Mouse (Mus musculus) urinary bladder, adult 18-20 months (tissue): ENCODE measurements around the gene Cryzl2.

Experiments used
- DNase-seq, 2 experiments: peaks; one replicate each; pipeline ENCODE4 v3.0.0; 2022; ENCODE audit warnings: low spot score in 2 of 2, mixed read lengths in 2 of 2

Cryzl2 gene

DNA sequence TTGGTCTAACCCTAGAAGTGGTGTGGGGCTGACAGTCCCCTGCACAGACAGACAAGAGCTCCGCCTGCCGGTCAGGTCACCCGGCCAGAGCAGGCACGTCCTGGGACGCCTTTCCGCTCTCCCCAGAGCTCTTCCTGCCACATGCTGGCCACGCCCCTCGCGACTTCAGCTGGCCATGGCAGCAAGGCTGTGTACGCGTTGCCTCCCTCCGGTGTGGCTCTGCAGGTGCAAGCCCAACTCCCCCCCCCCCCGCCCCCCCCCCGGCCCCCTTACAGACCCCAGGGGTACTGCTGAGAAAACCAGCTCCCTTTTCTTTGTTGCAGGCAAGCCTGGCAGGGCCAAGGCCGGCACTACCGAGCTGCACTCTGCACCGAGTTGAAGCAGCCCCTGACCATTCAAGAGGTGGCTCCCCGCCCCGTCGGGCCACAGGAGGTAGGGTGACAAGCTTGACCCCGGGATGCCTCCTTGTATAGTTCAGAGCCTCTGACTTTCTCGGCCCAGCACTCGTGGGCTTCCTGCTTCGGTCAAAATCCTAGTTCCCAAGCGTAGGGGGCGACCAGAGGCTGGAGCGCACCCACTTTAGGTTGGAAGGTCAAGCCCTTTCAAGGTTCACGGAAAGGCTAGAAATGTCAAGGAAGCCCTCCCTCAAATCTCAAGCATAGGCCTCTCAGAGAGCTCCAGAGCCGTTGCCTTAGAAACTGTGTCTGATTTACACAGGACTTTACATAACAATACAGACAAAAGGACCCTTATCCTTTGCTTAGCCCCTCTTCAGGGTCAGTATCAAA lies at the start of gene Cryzl2:
Gene Cryzl2 (plus strand): TSS at position 157 of the 788 bp plus-strand sequence.
- DNase-seq: peak; percentile 50

DNA sequence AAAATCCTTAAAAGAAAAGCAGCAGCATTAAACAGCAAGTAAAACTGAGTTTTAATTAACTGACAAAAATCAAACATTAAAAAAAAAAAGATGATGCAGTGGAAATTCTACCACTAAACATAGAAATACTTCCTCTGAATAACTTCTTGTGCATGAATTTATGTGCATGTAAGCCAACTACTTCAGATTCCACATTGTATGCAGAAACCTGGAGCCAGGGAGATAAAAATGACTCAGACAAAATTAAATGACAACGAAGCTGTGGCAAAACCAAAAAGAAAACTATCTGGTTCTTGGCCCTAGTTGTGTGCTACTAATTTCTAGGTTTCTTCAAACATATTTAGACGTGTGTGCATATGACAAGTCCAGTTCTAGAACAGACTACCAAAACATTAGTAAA lies 48.7 kb upstream of the Cryzl2 start:
- DNase-seq: no peak

DNA sequence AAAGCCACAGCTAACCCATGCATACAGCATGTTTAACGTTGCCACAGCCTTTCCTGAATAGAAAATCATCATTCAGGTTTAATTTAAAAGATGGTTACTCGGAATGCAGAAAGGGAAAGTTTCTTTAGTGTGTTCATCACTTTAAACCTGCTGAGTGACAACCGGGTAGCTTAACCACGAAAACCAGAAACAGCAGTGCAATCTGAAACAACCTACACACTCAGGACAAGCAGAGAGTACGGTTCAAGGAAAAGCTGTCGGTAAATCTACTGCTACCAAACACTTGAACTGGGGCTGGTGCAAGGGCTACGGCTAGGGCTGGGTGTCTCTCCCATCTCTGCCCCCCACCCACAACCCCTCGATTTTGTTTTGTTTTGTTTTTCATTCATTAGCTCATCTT lies 47.4 kb upstream of the Cryzl2 start:
- DNase-seq: no peak

DNA sequence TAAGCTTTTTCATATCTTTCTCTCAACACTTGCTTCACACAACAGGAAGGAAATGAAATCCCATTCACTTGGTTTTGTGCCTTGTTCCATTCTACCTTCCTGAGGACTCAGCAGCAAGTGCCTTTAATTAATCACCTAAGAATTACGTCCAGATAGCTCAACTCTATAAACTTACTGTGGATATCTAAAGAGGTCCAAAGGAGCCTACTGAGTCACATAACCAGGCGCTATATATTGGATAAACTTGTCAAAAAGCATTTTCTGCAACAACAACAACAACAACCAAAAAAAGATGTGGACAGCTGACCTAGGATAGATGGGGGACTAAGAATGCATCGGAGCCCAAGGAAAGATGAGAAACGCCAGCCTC lies 47.1 kb upstream of the Cryzl2 start:
- no peak for DNase-seq

DNA sequence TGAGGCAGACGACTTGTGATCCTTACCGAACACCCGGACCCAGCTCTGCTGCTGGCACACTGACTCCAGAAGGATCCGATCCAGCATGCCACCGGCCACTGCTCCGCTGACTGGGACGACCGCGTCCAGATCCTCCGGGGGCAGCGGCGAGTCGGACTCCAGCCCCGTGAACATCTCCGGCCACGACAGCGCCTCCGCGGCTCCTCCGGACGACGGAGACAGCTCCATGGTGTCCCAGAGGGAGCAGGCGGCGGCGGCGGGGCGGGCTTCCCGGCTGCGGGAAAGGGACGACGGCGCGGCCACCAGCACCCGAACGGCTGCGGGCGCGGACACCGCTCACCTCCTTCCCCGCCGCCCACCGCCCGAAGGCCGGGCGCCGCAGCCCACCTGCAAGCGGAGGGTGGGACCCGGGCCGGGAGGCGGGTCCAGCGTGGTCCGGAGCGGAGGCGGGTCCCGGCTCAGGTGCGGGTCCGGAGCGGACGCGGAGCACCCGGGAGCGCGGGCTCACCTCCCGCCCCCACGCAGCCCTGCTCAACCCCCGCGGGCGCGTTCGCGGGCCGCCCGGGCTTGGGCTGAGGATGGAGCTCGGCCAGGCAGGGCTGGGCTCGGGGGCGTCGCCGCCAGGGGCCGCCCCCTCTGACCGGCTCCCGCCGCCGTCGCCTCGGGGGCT lies 46.5 kb upstream of the Cryzl2 start:
- peak; percentile 45 to 72 for DNase-seq

DNA sequence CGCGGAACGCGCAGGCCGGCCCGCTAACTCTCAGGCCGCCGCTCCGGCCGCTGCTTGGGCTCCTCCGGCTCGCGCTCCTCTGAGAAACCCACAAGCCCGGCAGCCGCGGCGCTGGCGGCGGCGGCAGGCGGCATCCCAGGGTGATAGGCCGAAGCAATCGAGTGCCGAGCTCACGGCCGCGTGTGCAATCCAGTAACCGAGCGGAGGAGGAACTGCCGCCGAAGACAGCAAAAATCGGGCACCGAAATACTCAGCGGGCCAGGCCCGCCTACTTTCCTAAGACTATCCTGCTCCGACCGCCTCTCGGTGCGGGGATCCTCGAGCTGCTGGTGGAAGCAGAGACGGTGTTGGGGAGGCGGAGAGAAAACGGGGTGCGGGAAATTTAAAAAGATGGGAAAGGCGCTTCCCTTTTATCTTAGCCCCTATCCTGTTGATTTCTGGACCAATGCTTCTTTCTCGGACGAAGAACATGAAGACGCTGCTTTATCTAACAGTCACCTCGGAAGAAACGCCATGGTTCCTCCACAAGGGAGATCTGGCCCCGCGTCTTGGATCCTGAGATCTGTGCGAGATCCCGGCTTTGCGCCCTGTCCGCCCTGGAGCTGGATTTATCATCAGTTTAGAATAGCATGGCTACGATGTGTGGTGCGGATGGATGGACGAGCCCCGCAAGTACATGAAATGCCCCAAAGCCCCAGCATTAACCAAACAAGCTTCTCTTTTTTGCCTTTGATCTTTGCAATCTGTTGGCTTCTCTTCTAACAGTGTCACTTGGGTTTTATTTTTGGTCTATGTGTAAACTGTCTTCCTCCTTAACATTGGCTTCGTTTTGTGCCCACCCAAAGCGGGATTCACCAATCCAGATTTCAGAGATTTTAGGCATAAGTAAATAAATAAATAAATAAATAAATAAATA lies 45.7 kb upstream of the Cryzl2 start, which contains the start of gene Rasal2:
Gene Rasal2 (minus strand): TSS at position 142 of the 916 bp plus-strand sequence.
- DNase-seq: peak; percentile 90 to 92

DNA sequence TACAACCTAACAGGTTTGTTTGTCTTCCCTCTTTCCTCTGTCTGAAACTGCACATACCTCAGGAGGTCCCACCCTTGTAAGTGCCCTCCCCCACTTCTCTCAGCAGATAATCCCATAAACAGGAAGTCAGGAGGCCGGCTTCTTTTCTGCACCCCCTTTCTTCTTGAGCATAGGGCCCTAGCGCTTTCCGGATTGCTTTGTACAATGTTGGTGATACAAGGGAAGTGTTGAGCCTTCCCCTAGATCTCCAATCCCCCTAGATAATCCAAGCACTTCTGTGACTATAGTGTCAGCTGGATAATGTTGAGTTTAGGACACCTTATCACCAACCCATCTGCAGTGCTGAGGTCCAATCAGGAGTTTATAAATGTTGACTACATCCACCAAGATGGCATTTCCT lies 42.6 kb upstream of the Cryzl2 start:
- DNase-seq: no peak

DNA sequence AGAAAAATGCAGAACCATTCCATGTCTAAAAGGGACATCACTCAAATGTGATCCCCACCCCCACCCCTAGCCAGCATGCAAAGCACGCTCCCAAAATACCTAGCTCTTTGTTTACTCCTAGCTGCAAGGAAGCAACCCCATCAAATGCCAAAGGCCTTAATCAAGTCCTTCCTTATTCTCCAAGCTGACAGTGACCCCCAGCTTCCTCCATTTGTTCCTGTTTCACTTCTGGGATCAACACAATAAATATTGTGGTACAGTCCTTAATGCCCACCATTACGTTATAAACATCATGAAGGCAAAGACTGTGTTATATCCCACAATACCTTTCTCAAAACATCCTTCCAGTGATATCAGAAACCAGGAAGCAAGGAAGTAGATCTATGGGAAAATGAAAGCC lies 41.7 kb upstream of the Cryzl2 start:
- no peak for DNase-seq

DNA sequence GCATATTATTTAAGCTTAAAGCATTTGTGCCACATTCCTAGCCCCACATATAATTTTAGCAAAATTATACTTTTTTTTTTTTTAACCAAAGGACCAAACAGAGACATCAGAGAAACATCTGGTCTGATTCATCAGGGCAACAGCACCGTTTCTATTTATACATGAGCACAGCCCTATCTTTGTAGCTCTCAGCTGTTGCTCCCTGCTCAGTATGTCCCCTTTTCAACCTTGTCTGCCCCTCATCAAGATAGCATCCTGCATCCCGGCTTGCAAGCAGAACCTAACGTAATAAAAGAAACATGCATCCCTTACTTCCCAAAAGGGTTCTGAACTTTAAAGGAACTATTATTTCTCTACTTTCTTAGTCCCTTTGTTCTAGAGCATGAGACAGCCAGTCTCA lies 41.0 kb upstream of the Cryzl2 start:
- DNase-seq: no peak

DNA sequence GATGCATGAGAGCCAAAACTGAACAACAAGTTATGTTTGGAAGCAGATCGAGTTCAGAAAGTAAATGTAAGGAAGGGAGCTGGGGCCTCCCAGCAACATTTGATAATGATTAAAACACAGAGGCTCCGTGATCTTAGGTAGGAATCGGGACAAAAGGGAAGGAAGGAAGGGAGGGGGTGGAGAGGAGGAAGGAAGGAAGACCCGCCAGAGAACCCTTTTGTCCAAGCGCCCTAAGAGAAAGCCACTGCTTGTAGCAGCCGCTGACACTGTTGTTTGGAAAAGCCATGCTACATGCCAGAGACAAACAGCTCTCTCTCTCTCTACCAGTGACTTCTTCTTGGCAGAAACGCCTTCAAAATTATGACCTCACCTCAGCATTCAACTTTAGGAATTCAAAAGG lies 40.5 kb upstream of the Cryzl2 start:
- DNase-seq: no peak

DNA sequence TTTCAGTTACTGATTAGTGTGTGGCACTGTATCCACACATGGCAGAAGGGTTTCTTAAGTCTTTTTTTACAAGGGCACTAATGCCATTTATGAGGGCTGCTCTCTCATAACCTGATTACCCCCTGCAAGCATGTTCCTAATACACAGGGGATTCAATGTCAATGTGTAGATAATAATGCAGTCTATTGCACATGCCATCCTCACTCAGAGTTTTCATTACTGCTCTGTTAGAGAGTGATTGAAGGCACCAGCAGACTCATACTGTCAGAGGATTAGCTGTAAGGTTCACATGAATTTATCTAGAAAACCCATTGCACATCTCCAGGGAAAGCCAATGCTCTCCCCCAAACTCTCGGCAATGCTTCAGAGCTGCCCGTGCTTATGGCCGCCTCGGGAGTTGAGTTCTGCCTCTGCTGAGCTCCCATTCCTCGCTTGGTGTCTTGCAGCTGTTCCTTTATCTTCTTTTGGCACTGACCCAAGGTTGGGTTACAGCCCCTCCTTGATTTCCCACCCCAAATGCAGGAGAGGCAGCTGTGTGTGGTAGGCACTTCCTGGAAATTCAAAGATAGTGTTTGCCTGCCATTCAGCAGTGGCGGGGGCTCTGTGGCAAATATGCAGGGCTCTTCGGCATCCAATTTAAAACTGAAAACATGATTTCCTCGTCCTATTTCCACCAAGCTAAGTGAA lies 32.5 kb upstream of the Cryzl2 start:
- no peak for DNase-seq

DNA sequence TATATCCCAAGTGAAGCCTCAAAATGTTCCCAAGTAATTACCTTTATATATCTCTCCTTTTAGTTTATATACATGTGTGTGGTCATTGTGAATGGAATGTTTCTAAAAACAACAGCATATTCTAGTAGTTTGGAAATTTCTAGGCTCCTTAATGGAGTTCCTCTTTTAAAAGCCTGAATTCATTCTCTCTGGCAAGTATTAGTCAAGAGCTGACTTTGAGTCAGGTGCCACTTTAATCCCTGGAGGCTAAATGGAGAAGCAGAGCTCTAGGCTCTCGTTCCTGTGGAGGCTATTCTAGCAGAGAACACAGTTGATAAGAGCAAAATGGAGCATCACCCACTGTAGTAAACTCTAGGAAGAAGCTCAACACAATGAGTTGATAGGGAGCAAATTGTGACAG lies 31.4 kb upstream of the Cryzl2 start:
- no peak for DNase-seq

DNA sequence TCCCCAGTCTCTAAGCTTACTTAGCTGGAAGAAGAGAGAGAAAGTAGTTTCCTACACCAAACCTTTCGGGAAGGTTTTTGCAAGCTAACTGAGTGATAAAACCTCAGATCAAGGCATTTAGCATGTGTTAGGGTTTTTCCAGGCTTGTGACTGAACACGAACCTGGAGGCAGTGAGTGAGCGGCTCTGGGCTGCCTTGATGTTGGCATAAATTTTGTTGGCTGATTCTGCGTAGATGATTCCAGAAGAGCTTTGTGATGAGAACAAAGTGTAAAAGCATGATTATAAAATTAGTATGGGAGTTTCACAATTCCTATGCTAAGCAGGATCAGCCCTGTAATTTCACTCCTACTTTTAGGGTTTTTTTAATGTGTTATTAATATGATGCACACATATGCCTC lies 30.8 kb upstream of the Cryzl2 start:
- no peak for DNase-seq

DNA sequence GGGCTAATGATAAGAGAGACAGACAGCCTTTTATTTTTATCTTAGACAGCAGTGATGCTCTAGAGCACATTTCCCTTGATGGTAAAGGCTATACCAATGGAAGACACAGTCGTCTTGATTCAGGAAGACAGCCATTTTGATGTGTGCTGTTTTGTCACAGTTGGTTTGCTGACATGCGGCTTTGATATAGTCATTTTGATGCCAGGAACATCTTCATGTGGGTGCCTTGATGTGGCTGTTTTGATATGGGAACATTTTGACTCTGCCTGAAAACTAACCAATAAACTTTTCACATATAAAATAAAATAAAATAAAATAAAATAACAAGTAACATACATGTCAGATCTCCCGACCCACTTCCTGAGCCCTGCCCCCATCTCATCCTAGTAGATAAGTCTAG lies 30.0 kb upstream of the Cryzl2 start:
- DNase-seq: no peak

DNA sequence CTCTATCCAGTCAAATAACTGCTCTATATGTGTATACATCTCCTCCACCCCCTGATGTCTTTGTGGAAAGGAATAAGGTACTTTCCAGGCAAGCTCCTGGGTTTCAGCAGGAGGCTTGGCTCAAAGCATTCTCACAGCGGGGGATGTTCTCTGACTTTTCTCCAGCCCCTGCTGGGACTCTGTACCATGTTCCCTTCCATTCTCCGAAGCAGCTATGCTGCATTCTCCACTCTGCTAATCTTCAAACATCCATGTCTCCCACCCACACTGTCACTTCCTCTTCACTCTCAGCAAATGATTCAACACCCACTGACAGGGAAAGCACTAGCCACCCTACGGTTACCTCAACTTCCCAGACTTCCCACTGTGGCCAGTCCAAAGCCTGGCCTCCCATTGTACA lies 25.1 kb upstream of the Cryzl2 start:
- no peak for DNase-seq

DNA sequence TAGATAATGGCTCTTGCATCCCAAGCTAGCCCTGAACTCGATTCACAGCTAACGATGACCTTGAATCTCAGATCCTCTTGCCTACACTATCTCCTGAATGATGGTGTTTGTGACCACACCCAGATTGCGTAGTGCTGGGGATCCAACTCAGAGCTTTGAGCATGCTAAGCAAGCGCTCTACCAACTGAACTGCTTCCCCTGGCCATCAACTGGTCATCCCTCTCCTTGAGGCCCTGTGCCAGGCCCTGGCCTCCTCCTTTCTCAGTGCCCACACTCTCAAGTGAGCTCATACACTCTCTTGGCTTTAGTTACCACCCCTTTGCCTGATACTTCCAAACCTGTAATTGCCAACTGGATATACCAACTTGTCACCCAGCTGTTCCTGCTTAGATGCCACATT lies 24.0 kb upstream of the Cryzl2 start:
- DNase-seq: no peak

DNA sequence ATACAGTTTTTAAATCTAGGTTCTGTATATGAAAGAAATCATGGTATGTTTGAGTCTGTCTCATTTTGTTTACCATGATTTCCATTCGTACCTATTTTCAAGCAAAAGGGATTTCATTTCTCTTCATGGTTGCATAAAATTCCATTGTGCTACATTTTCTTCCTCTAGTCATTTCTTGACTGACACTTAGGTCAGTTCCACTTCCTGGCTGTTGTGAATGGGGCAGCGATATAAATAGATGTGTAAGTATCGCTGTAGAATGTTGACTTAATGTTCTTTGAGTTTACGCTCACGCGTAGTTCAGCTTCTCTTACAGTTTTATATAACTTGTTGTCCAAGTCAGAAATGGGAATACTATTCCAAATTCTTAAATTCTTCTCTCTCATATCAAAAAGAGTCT lies 22.5 kb upstream of the Cryzl2 start:
- no peak for DNase-seq

DNA sequence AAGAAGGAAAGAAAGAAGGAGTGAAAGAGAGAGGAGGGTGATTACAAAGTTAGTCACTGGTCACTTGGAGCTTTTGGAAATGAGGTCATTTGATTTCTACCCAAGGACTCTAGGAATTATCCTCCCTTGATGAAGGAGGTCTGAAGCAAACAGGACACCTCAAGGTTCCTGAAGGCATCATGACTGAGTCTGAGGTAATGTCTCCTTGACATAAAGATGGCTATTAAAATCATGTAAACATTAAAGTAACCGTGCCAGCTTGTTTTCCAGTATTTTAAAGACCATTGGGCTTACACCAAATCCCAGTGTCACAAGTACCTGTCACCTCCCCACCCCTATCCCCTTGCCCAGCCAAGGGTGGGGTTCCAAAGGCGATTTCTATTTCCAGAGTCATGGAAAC lies 20.1 kb upstream of the Cryzl2 start:
- no peak for DNase-seq

DNA sequence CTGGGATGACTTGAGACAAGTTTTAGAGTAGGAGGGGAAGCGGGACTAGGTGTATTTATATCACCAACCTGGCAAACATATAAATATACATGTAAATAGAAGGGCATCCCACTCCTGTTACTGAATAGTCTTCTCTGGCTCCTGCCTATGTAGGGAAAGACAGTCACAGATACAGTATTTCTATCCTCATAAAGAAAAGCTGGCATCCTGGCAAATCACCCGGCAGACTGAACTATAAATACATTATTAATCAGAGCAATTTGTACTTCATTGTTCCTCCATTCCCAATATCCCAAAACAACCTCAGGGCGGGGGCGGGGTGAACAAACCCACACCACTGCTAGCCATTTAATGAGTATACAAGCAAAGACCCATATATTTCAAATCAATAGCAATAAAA lies 19.3 kb upstream of the Cryzl2 start:
- no peak for DNase-seq

DNA sequence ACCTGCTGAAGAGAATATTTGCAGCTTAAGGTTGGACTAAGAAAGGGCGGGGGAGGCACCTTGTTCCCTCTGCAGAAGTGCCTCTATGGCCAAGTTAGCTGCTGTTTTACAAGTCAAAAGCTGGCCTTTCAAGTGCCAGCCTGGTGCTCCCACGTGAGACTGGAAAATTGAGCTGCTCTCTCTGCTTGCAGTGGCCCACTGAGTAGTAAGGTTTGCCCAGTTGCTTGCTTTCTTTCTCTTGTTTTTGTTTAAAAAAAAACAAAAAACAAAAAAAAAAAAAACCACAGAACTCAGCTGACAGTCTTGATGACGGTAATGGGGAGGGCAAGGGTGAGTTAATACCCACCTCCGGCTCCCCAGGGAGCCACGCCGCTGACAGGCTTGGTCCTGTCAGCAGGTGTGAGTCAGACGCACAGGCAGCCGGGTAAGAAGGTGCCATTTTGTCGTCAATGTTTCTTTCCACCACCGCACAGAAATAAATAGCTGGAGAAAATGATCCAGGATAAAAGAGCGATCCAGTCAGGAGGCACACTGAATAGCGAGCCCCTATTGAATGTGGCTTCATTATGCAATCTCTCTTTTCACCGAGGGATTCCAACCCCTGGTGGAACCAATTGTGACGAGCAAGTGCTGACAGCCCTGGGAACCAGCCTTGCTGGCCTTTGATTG lies 18.3 kb upstream of the Cryzl2 start:
- no peak for DNase-seq

DNA sequence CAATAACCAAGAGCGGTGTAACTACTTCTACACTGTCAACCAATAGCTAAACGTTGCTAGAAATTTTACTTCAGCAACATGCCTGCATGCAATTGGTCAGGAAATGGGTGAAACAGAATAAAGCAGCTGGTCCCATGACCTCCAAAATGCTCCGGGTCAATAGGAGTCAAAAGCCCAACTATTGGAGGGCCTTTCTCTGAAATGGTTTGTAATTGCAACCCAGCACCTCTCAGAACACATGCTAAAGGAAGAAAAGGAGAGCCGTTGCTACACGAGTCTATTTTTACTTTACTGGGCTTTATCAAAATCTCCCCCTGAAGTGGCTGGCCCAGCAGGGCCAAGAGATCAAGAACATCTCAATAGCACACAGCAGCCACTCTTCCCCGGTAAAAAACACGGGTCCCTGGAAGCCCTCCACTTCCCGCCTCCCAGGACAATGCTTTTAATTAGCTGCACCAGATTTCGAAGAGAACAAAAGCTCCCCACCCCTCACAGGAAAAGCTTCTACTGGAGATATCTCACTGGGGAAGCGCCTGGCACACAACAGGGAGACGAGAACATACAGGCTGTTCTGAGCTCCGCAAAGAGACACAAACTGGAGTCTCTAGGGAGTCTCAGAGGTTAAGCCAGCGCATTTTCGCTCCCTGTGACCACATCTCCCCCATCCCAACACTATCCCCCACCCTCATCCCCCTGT lies 15.2 kb upstream of the Cryzl2 start:
- no peak for DNase-seq
